Mouse (Mus musculus): ENCODE results near the gene Olfr547.

DNA sequence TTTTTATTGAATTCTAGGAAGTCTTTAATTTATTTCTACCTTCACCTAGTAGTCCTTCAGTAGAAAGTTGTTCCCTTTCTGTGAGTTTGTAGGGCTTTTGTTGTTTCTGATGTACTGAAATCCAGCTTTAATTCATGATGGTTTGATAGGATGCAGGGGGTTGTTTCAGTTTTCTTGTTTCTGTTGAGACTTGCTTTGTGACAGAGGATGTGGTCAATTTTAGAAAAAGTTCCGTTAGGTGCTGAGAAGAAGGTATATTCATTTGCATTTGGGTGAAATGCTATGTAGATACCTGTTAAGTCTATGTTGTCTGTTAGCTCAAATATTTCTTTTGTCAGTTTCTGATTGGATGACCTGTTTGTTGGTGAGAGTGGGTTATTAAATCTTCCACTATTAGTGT lies 5.5 kb upstream of the Olfr547 start:
- TF ChIP-seq POLR2A (IDR thresholded peaks at IDR 0.05; ENCODE audit: borderline replicate concordance, control insufficient read depth, low read depth, low read length) (no peak), CTCF (IDR thresholded peaks at IDR 0.05; ENCODE audit: control insufficient read depth, insufficient read depth, low read length) (no peak)
